Mouse (Mus musculus) MEL (cell line): Measurements from ENCODE around the gene Scg5.

Experiments used
- CHD2 ChIP-seq: IDR thresholded peaks from 2 replicates; pipeline ENCODE4 v1.6.1; 2011; ENCODE audit warnings: low read length, improper control_type of control experiment
- CTCF ChIP-seq, 3 experiments: IDR thresholded peaks in 2 of 3; conservative IDR thresholded peaks in 1 of 3; 2 replicates each; pipeline ENCODE4 v1.5.1; 2011 to 2012; ENCODE audit warnings: low read length in 3 of 3, low read depth in 2 of 3, mild to moderate bottlenecking in 2 of 3, improper control_type of control experiment in 1 of 3, inconsistent platforms in 1 of 3, mixed read lengths in 1 of 3, moderate library complexity in 1 of 3; ENCODE audit not compliant: control insufficient read depth in 1 of 3, insufficient read depth in 1 of 3, poor library complexity in 1 of 3, severe bottlenecking in 1 of 3
- MEF2A ChIP-seq: IDR thresholded peaks from 2 replicates; pipeline ENCODE4 v1.6.1; 2014; ENCODE audit warnings: low read depth, mild to moderate bottlenecking, inconsistent platforms, low read length, improper control_type of control experiment; ENCODE audit not compliant: poor library complexity, insufficient replicate concordance, severe bottlenecking; ENCODE audit errors: extremely low read depth
- POLR2A ChIP-seq, 2 experiments: IDR thresholded peaks; 2 replicates each; pipeline ENCODE4 v1.6.1; 2011 to 2012; ENCODE audit warnings: low read length in 2 of 2, mild to moderate bottlenecking in 2 of 2, control low read depth in 1 of 2, improper control_type of control experiment in 1 of 2, low read depth in 1 of 2, moderate library complexity in 1 of 2; ENCODE audit not compliant: control insufficient read depth in 1 of 2, insufficient read depth in 1 of 2, poor library complexity in 1 of 2
- UBTF ChIP-seq: IDR thresholded peaks from 2 replicates; pipeline ENCODE4 v1.6.1; 2012; ENCODE audit warnings: low read depth, mild to moderate bottlenecking, inconsistent platforms, low read length, improper control_type of control experiment, moderate library complexity, borderline replicate concordance; ENCODE audit not compliant: insufficient read depth

DNA sequence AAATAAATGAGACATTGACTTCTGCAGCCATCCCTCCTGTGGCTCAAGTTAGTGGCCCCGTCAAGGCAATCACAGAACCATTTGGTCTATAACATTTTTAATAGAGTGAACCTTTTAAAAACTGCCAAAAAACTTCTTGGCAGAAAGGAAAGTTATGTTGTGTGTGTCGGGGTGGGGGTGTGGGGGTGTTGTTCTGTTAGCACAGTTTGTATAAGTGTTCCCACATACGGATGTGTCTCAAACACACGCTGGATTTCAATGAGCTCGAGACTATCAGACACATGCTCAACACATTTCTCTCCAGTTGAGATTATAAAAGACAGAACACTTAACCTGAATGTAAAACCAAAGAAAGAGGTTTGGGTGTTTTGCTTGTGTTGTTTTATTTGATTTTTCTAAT, 47.8 kb downstream of the Scg5 start:
- TF ChIP-seq MEF2A = no peak
- no peak for TF ChIP-seq POLR2A (IDR thresholded peaks at IDR 0.05; ENCODE audit: control insufficient read depth in 1 of 2, insufficient read depth in 1 of 2, low read depth in 1 of 2, low read length in 2 of 2, poor library complexity in 1 of 2)
- TF ChIP-seq UBTF = no peak
- no peak for TF ChIP-seq CTCF (IDR thresholded peaks at IDR 0.05 in 2 of 3, conservative IDR thresholded peaks at IDR 0.05 in 1 of 3; ENCODE audit: control insufficient read depth in 1 of 3, insufficient read depth in 1 of 3, low read depth in 2 of 3, low read length in 3 of 3, poor library complexity in 1 of 3, severe bottlenecking in 1 of 3)
- no peak for TF ChIP-seq CHD2
